Mouse (Mus musculus) embryonic facial prominence, embryonic 15.5 days (tissue): ENCODE data around the gene Arhgap23. TPM values are rescaled to one million over a fixed set of nuclear protein-coding genes. Genes with fewer than 3 reads are reported as not detected.

Experiments
- ATAC-seq: fragments of 200-750 bp; cut with Nextera tagmentation; 2 replicates; pipeline ENCODE4 v1.8.0; 2017; ENCODE audit warnings: low read depth, moderate TSS enrichment; ENCODE audit not compliant: insufficient number of reproducible peaks, low FRiP score, low TSS enrichment
- H3K27ac ChIP-seq: fragments of 300-500 bp; sonication (generic); replicated peaks from 2 replicates; pipeline ENCODE4 v1.5.1; 2015; ENCODE audit warnings: mild to moderate bottlenecking, inconsistent platforms
- H3K27me3 ChIP-seq: fragments of 300-500 bp; sonication (generic); 2 replicates; pipeline ENCODE4 v1.6.1; 2015; ENCODE audit warnings: inconsistent platforms
- H3K36me3 ChIP-seq: fragments of 300-500 bp; sonication (generic); 2 replicates; pipeline ENCODE4 v1.6.1; 2015; ENCODE audit warnings: mild to moderate bottlenecking, inconsistent platforms
- H3K4me1 ChIP-seq: fragments of 300-500 bp; sonication (generic); 2 replicates; pipeline ENCODE4 v1.6.1; 2015; ENCODE audit warnings: inconsistent platforms
- H3K4me2 ChIP-seq: fragments of 300-500 bp; sonication (generic); replicated peaks from 2 replicates; pipeline ENCODE4 v1.6.1; 2015; ENCODE audit warnings: mild to moderate bottlenecking, inconsistent platforms
- H3K4me3 ChIP-seq: fragments of 300-500 bp; sonication (generic); replicated peaks from 2 replicates; pipeline ENCODE4 v1.5.1; 2015; ENCODE audit warnings: mild to moderate bottlenecking, inconsistent platforms
- H3K9ac ChIP-seq: fragments of 300-500 bp; sonication (generic); 2 replicates; pipeline ENCODE4 v1.6.1; 2015; ENCODE audit warnings: inconsistent platforms
- H3K9me3 ChIP-seq: fragments of 300-500 bp; sonication (generic); replicated peaks from 2 replicates; pipeline ENCODE4 v1.6.1; 2016; ENCODE audit warnings: inconsistent platforms
- WGBS: fragments of 180-500 bp; shearing (Covaris S2); methylation state at CpG from one replicate; pipeline ENCODE4 v1.1.7; 2015; 5-methylcytosine and 5-hydroxymethylcytosine counted together
- polyA plus RNA-seq: library from polyadenylated mRNA; unstranded; fragments of >200 nt; fragmentation: Nextera tagmentation; extraction: Ambion mirVana; gene quantifications from 2 replicates; pipeline ENCODE4 v1.2.1, GENCODE M21; 2015

Arhgap23 gene
- polyA plus RNA-seq, 1 experiment from 2014 or later: 9.6 TPM

DNA sequence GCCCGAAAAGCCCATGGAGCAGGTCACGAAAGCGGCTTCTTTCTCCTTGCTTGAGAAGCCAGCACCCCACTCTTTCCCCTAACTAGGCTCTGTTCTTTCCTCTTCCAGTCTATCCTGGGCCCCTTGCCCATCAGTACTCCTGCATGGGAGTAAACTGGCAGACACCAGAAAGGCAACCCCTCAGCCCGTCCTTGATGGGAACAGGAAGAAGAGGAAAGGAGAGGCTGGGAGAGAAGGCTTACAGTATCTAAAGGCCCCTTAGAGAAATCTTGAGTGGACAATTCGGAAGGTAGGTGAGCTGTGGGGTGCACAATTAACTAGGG lies 119.9 kb downstream of the Arhgap23 start:
- no peak for ATAC-seq
- WGBS: 19% methylated on average over 5 of the region's 5 CpGs
- no peaks in the 10 kb centered on the region for H3K9me3 ChIP-seq
- H3K4me3 ChIP-seq: peak overlapping the region; percentile 25
- H3K36me3 ChIP-seq: no peaks in the 10 kb centered on the region
- H3K4me2 ChIP-seq: no peak overlapping the region
- H3K4me1 ChIP-seq: peaks cover 47% of the 10 kb centered on the region
- H3K27ac ChIP-seq: no peak overlapping the region
- H3K9ac ChIP-seq: no peak overlapping the region
- H3K27me3 ChIP-seq: peaks cover 75% of the 10 kb centered on the region

DNA sequence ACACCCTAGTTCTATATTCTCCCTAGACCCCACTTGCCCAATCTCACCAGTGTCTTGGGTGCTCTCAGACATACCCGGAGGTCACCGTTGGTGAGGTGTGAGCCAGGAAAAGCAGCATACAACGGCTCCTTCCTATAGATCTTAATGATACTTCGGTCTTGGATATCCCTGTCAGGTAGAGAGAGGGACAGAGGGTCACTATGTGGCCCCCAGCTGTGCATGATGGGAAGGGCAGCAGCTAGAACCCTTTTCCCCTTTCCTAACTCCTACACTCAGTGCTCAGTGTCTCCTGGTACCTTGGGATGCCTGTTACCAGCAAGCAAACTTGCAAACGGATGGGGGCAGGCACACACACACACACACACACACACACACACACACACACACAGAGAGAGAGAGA lies 120.3 kb downstream of the Arhgap23 start:
- Histone ChIP-seq H3K36me3 (no peaks in the 10 kb centered on the region), H3K4me1 (peaks cover 51% of the 10 kb centered on the region), H3K4me2 (no peak overlapping the region), H3K27ac (no peak overlapping the region), H3K9ac (no peak overlapping the region), H3K9me3 (no peaks in the 10 kb centered on the region), H3K4me3 (no peak overlapping the region), H3K27me3 (peaks cover 75% of the 10 kb centered on the region)
- ATAC-seq: no peak
- WGBS: 43% methylated on average over 5 of the region's 5 CpGs

DNA sequence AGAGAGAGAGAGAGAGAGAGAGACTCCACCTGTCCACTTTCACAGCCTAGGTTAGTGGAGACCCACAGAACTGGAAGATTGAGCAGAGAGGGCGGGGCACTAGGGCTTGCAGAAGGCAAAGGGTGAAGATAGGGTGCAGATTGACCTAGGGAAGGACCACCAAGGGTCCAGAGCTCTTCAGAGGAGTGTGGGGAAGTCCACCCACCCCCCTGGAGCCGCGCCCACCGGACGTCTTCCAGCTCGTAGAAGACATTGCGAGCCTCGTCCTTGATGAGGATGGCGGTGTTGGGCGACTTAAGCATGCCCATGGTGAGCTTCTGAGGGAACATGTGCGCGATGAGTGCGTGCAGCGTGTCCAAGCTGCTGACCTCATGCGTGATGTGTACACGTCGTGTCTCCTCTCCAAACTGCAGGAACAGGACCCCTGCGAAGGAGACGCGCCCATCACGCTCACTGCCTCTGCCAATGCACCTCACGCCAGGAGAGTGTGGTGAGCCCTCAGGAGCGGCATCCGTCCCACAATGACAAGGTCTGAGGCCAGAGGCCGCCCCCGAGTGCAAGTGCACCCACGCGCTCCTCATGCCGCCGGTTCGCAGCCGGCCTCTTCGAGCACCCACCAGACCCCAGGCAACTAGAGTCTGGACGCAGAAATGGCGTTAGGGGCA lies 120.9 kb downstream of the Arhgap23 start:
- Histone ChIP-seq H3K9ac (no peak overlapping the region; the same call in 1 of the 2 replicates), H3K4me3 (peak overlapping the region; percentile 40), H3K27ac (no peak overlapping the region), H3K36me3 (no peaks in the 10 kb centered on the region), H3K4me1 (peaks cover 57% of the 10 kb centered on the region), H3K4me2 (peak overlapping the region; percentile 80), H3K9me3 (no peaks in the 10 kb centered on the region), H3K27me3 (peaks cover 77% of the 10 kb centered on the region)
- ATAC-seq: no peak
- 19% methylated on average over 35 of the region's 35 CpGs for WGBS

DNA sequence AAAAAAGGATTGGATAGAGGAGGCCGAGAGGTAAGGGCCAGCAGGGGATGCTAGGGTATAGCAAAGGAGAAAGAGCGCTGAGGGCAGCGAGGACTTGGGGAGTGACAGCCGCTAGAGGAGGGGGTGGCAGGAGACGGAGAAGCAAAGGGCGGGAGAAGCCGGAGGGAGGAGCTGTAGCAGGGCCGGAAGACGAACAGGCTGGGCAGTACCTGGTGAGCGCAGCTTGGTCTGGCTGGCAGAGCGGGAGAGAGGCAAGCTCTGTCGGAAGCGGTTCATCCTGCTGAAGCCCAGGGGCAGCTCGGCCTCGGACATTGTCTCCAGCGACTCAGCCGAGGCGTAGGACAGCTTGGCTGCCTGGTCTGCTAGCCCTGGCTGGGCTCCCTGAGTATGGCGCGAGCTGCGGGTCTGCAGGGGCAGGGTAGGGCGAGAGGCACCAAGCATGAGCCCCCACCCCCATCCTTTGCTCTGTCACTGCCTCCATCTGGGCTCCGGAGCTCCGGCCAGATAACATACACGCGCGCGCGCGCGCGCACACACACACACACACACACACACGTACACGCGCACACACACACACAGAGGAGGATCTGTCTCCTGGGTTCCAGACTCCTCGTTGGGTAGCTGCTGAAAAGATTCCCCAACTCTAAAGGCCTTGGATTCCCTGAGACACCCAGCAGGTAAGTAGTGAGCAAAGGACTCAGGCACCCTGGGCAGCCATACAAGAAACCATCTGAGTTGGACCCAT lies 121.7 kb downstream of the Arhgap23 start:
- 6% methylated on average over 36 of the region's 36 CpGs for WGBS
- no peak for ATAC-seq
- no peaks in the 10 kb centered on the region for H3K36me3 ChIP-seq
- H3K27me3 ChIP-seq: peaks cover 74% of the 10 kb centered on the region
- peak overlapping the region; percentile 80 for H3K4me2 ChIP-seq
- no peak overlapping the region for H3K27ac ChIP-seq
- peak overlapping the region; percentile 40 for H3K4me3 ChIP-seq
- H3K4me1 ChIP-seq: peaks cover 54% of the 10 kb centered on the region
- H3K9ac ChIP-seq: no peak overlapping the region; the same call in 1 of the 2 replicates
- H3K9me3 ChIP-seq: no peaks in the 10 kb centered on the region

DNA sequence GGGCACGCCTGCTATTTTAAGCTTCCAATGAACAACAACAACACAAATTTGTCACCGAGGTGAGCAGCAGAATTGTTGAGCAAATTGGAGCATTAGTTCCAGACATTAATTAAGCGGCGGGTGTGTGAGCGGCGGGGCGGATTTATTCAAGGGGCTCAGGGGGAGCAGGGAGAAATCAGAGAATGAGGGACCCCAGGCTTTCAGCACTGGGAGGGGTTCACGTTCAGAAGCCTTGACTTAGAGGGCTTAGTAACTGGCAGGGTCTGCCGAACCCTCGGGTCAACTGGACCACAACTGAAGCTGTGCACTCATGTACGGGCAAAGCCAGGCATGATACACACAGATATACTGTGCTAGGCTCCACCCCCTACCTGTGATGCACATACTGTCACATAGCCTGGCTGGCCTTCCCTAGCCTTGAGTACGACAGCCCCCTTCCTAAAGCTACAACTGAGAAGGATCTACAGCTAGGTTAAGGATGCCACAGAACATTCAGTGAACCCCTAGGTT lies 122.3 kb downstream of the Arhgap23 start:
- 25% methylated on average over 12 of the region's 12 CpGs for WGBS
- Histone ChIP-seq H3K9ac (no peak overlapping the region), H3K4me3 (peak overlapping the region; percentile 40), H3K4me1 (peaks cover 48% of the 10 kb centered on the region), H3K9me3 (no peaks in the 10 kb centered on the region), H3K27me3 (peaks cover 68% of the 10 kb centered on the region), H3K27ac (no peak overlapping the region), H3K36me3 (no peaks in the 10 kb centered on the region), H3K4me2 (peak overlapping the region; percentile 80)
- ATAC-seq: no peak

DNA sequence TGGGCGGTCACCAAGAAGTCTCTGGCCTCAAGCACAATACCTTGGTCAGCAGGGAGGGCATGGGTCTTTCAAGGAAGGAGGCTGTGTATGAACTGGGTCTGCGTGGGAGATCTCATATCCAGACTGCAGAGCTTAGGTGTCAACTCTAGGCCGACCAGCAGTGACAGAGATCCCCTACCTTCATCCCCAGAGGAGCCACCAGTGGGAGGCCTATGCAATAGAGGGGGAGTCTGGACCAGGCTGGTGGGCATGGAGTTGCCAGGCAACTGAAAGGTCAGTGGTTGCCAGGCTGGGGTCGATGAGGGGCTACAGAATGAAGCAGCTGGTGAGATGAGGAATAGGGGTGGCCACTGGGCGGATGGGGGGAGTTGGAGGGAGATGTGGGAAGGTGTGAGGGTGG lies 124.3 kb downstream of the Arhgap23 start:
- no peak overlapping the region for H3K4me3 ChIP-seq
- H3K27me3 ChIP-seq: peaks cover 65% of the 10 kb centered on the region

DNA sequence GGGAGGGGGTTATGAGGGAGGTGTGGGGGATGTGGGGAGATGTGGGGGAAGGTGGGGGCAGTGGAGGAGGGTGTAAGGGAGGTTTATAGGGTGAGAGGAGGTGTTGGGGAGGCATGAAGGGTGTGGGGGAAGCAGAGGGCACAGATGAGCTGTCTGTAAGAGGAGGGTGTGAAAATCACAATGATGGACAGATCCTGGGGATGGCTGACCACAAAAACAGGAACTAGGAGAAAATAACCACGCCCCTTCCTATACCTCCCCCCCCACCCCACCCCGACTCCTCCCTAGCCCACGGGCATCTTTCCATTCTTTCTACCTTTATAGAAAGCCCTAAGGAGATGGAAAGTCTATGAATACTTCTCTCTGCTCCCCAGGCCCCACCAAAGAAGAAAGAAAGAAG lies 124.8 kb downstream of the Arhgap23 start:
- WGBS: 53% methylated on average over 3 of the region's 3 CpGs
- peaks cover 65% of the 10 kb centered on the region for H3K27me3 ChIP-seq
- H3K27ac ChIP-seq: no peak overlapping the region
- H3K36me3 ChIP-seq: no peaks in the 10 kb centered on the region
- no peak for ATAC-seq
- H3K9me3 ChIP-seq: no peaks in the 10 kb centered on the region
- no peak overlapping the region for H3K4me2 ChIP-seq
- H3K9ac ChIP-seq: no peak overlapping the region
- H3K4me3 ChIP-seq: no peak overlapping the region
- peaks cover 29% of the 10 kb centered on the region for H3K4me1 ChIP-seq

More for the DNA sequence above, 124.3 kb downstream of the Arhgap23 start:
- no peak overlapping the region for H3K4me2 ChIP-seq
- ATAC-seq: no peak
- no peaks in the 10 kb centered on the region for H3K9me3 ChIP-seq
- H3K9ac ChIP-seq: no peak overlapping the region
- H3K36me3 ChIP-seq: no peaks in the 10 kb centered on the region
- 82% methylated on average over 5 of the region's 5 CpGs for WGBS
- H3K4me1 ChIP-seq: peaks cover 34% of the 10 kb centered on the region
- no peak overlapping the region for H3K27ac ChIP-seq

DNA sequence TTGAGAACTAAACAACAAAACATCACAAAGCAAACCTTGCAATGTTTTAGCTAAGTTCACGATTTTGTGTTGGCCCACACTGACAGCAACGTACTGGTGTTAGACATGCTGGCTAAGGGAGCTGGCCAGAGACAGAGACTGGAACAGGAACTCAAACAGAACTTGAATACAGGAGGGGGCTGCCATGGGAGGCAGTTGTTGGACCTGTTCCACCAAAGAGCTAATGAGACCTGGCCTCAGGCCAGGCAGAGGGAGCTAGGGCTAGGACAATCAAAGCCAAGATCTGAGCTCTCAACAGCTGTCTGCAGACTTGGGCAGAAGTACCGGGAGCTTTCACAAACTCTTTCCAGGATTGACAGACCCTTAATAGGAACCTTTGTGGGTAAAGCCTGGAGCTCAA lies 125.3 kb downstream of the Arhgap23 start:
- no peak overlapping the region for H3K9ac ChIP-seq
- no peak for ATAC-seq
- no peak overlapping the region for H3K4me2 ChIP-seq
- H3K36me3 ChIP-seq: no peaks in the 10 kb centered on the region
- H3K27me3 ChIP-seq: peaks cover 65% of the 10 kb centered on the region
- WGBS: 27% methylated on average over 3 of the region's 3 CpGs
- no peak overlapping the region for H3K27ac ChIP-seq
- no peaks in the 10 kb centered on the region for H3K9me3 ChIP-seq
- H3K4me3 ChIP-seq: no peak overlapping the region
- H3K4me1 ChIP-seq: peaks cover 29% of the 10 kb centered on the region

DNA sequence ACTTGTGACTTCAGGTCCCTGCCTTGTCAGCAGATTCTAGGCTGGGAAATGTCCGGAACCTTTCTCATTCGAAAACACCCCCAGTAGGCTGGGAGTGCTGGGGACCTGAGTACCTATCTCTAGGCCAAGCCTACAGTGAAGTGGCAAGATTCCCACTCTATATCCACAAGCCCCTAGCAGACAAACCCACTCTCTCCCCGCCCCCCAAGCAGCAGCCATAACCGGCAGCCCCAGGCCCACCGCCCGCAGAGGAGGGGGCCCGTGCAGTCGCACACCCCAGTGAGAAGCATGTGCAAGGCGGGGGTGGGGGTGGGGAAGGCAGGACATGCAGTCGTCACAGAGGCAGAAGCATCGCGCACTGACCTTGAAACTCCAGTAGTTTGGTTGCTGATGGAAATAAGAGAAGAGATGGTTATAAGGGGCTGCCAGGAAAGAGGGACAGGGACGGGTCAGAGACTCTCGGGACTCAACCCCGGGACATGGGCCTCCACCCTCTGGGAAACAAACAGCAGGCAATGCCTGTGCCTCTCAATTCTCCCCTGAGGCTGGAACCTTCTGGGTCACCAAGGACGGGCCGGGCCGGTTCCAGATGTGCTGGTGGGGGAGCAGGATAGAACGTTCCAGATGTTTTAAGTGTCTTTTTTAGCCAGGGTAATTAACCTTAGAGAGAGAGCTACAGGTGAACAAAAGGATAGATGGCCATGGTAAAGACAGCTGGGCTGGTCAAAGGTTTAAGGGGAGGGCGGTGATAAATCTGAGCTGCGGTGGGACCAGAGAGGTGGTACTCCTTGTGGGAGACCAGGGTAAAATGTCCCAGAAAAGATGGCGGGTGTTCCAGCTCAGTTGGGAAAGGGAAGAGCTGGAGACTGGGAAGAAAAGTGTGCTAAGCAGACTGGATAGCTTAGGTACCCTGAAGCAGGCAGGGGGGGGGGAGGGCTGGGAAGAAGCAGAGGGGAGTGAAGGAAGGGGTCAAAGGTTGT lies 127.1 kb downstream of the Arhgap23 start:
- Histone ChIP-seq H3K36me3 (no peaks in the 10 kb centered on the region), H3K4me1 (peaks cover 29% of the 10 kb centered on the region), H3K4me3 (no peak overlapping the region), H3K9ac (no peak overlapping the region), H3K27ac (no peak overlapping the region), H3K27me3 (peaks cover 65% of the 10 kb centered on the region), H3K4me2 (no peak overlapping the region), H3K9me3 (no peaks in the 10 kb centered on the region)
- WGBS: 56% methylated on average over 22 of the region's 22 CpGs
- no peak for ATAC-seq

DNA sequence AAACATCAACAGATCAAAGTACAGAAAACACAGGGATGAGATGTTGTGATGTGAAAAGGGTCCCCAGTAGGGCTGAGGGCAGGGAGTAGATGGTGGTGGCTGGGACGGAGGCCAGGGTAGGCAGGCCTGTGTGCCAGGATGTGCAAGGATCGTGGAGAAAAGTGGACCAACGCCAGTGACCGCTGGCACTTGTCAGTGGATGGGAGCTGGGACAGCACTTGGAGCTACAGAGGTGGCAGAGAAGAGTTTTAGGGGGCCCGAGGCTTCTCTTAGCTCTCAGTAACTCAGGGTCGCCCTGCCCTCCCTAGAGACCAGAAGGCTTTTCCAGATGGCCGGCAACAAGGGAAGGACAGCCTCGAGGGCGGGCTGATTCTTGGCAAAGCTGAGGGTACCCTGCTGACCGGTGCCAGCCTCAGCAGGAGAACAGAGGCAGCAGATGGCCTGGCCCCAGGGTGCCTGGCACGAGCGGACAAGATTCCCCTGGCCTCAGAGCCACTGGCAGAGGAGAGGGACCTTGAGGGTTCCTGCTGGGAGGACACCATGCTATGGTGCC lies 127.9 kb downstream of the Arhgap23 start:
- no peak overlapping the region for H3K27ac ChIP-seq
- H3K4me2 ChIP-seq: no peak overlapping the region
- H3K4me3 ChIP-seq: no peak overlapping the region
- WGBS: 54% methylated on average over 12 of the region's 12 CpGs
- H3K9me3 ChIP-seq: no peaks in the 10 kb centered on the region
- H3K36me3 ChIP-seq: no peaks in the 10 kb centered on the region
- no peak overlapping the region for H3K9ac ChIP-seq
- H3K27me3 ChIP-seq: peaks cover 66% of the 10 kb centered on the region
- H3K4me1 ChIP-seq: peaks cover 27% of the 10 kb centered on the region
- ATAC-seq: no peak

DNA sequence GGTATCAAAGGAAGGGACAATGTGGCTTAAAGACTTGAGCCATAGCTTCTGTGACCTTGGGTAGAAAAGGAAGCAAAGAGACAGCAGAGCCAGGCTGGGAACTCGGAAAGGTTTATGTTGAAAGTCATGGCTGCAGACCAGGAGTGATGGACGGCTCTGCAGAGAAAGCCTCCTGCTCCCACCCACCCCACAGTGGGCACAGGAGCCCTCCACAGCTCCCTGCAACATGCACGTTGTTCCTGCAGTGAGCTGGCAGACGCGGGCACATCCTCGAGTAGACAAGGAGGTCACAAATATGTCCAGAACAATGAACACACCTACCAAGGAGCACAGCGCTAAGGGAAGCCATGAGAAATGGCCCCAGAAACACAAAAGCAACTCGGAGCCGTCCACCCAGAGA lies 128.6 kb downstream of the Arhgap23 start:
- H3K9me3 ChIP-seq: no peaks in the 10 kb centered on the region
- no peak overlapping the region for H3K27ac ChIP-seq
- H3K36me3 ChIP-seq: no peaks in the 10 kb centered on the region
- peaks cover 27% of the 10 kb centered on the region for H3K4me1 ChIP-seq
- no peak overlapping the region for H3K9ac ChIP-seq
- H3K4me2 ChIP-seq: no peak overlapping the region
- ATAC-seq: no peak
- H3K4me3 ChIP-seq: no peak overlapping the region
- 82% methylated on average over 9 of the region's 9 CpGs for WGBS
- peaks cover 72% of the 10 kb centered on the region for H3K27me3 ChIP-seq
